Mouse (Mus musculus) liver, embryonic 13.5 days (tissue): ENCODE data around the gene Ung. TPM values are rescaled to one million over a fixed set of nuclear protein-coding genes. Genes with fewer than 3 reads are reported as not detected.

ENCODE experiments used
- ATAC-seq: fragments of 200-750 bp; cut with Nextera tagmentation; 2 replicates; pipeline ENCODE4 v1.8.0; 2017; ENCODE audit warnings: low read depth, mild to moderate bottlenecking, moderate number of reproducible peaks, moderate library complexity
- DNase-seq: peaks from one replicate; pipeline ENCODE4 v3.0.0; 2022
- H3K27ac ChIP-seq: fragments of 300-500 bp; sonication (generic); 2 replicates; pipeline ENCODE4 v1.5.1; 2015; ENCODE audit warnings: moderate library complexity, mild to moderate bottlenecking, inconsistent platforms
- H3K27me3 ChIP-seq: fragments of 300-500 bp; sonication (generic); 2 replicates; pipeline ENCODE4 v1.6.1; 2015; ENCODE audit warnings: mild to moderate bottlenecking, inconsistent platforms
- H3K36me3 ChIP-seq: fragments of 300-500 bp; sonication (generic); 2 replicates; pipeline ENCODE4 v1.6.1; 2015; ENCODE audit warnings: mild to moderate bottlenecking, inconsistent platforms
- H3K4me1 ChIP-seq: fragments of 300-500 bp; sonication (generic); replicated peaks from 2 replicates; pipeline ENCODE4 v1.6.1; 2015; ENCODE audit warnings: inconsistent platforms
- H3K4me2 ChIP-seq: fragments of 300-500 bp; sonication (generic); 2 replicates; pipeline ENCODE4 v1.6.1; 2015; ENCODE audit warnings: inconsistent platforms, mild to moderate bottlenecking, moderate library complexity
- H3K4me3 ChIP-seq: fragments of 300-500 bp; sonication (generic); replicated peaks from 2 replicates; pipeline ENCODE4 v1.5.1; 2015; ENCODE audit warnings: mild to moderate bottlenecking, inconsistent platforms
- H3K9ac ChIP-seq: fragments of 300-500 bp; sonication (generic); 2 replicates; pipeline ENCODE4 v1.6.1; 2015; ENCODE audit warnings: mild to moderate bottlenecking, inconsistent platforms
- H3K9me3 ChIP-seq: fragments of 300-500 bp; sonication (generic); replicated peaks from 2 replicates; pipeline ENCODE4 v1.6.1; 2016; ENCODE audit warnings: inconsistent platforms
- WGBS: fragments of 180-500 bp; shearing (Covaris S2); methylation state at CpG from one replicate; pipeline ENCODE4 v1.1.7; 2015; ENCODE audit not compliant: insufficient replicate concordance; 5-methylcytosine and 5-hydroxymethylcytosine counted together
- polyA plus RNA-seq: library from polyadenylated mRNA; unstranded; fragments of >200 nt; fragmentation: Nextera tagmentation; extraction: Ambion mirVana; gene quantifications from 2 replicates; pipeline ENCODE4 v1.2.1, GENCODE M21; 2015

Gene Ung
- polyA plus RNA-seq, 1 experiment from 2014 or later, result 28.9 TPM

GRCm38 (mm10) chr5:114153490-114153889 is 23.3 kb downstream of the Ung start:
- H3K4me1 ChIP-seq, result peaks cover 10% of the 10 kb centered on the region
- peak overlapping the region; percentile 39; the same call in 1 of the 2 replicates for H3K4me2 ChIP-seq
- WGBS, result 9% methylated on average over 12 of the region's 12 CpGs
- no peaks in the 10 kb centered on the region for H3K36me3 ChIP-seq
- H3K9ac ChIP-seq, result no peak overlapping the region
- no peak overlapping the region for H3K27ac ChIP-seq
- no peaks in the 10 kb centered on the region for H3K9me3 ChIP-seq
- H3K27me3 ChIP-seq, result no peaks in the 10 kb centered on the region
- ATAC-seq, result no peak
- peak overlapping the region; percentile 27; the same call in 1 of the 2 replicates for H3K4me3 ChIP-seq
- peak; percentile 10 for DNase-seq

- Histone ChIP-seq H3K4me1 (peaks cover 10% of the 10 kb centered on the region), H3K36me3 (no peaks in the 10 kb centered on the region), H3K9ac (no peak overlapping the region), H3K27me3 (no peaks in the 10 kb centered on the region), H3K27ac (no peak overlapping the region), H3K4me3 (no peak overlapping the region), H3K9me3 (no peaks in the 10 kb centered on the region), H3K4me2 (no peak overlapping the region)
- 60% methylated on average over 5 of the region's 5 CpGs for WGBS
- ATAC-seq, result no peak
- DNase-seq, result no peak
Observed at GRCm38 (mm10) chr5:114154765-114155164, 24.6 kb downstream of the Ung start.

GRCm38 (mm10) chr5:114155168-114155933 is 25.2 kb downstream of the Ung start:
- no peak for DNase-seq
- ATAC-seq, result no peak
- WGBS, result 50% methylated on average over 9 of the region's 9 CpGs

GRCm38 (mm10) chr5:114157236-114157635 is 27.1 kb downstream of the Ung start:
- no peaks in the 10 kb centered on the region for H3K36me3 ChIP-seq
- no peak overlapping the region for H3K27ac ChIP-seq
- no peaks in the 10 kb centered on the region for H3K27me3 ChIP-seq
- peaks cover 4% of the 10 kb centered on the region for H3K4me1 ChIP-seq
- H3K4me3 ChIP-seq, result no peak overlapping the region
- no peak overlapping the region for H3K9ac ChIP-seq
- WGBS, result 48% methylated on average over 7 of the region's 7 CpGs
- ATAC-seq (no peak), DNase-seq (no peak)
- H3K9me3 ChIP-seq, result no peaks in the 10 kb centered on the region
- no peak overlapping the region for H3K4me2 ChIP-seq

More at GRCm38 (mm10) chr5:114155168-114155933, 25.2 kb downstream of the Ung start:
- Histone ChIP-seq H3K4me3 (no peak overlapping the region), H3K27me3 (no peaks in the 10 kb centered on the region), H3K4me1 (peaks cover 10% of the 10 kb centered on the region), H3K27ac (no peak overlapping the region), H3K9ac (no peak overlapping the region), H3K9me3 (no peaks in the 10 kb centered on the region), H3K36me3 (no peaks in the 10 kb centered on the region), H3K4me2 (no peak overlapping the region)

- H3K4me1 ChIP-seq, result no peaks in the 10 kb centered on the region
- 65% methylated on average over 6 of the region's 6 CpGs for WGBS
- H3K36me3 ChIP-seq, result no peaks in the 10 kb centered on the region
- no peak overlapping the region for H3K4me2 ChIP-seq
- DNase-seq (no peak), ATAC-seq (no peak)
- H3K27me3 ChIP-seq, result peaks cover 4% of the 10 kb centered on the region; the same call in 1 of the 2 replicates
- H3K4me3 ChIP-seq, result no peak overlapping the region
- H3K27ac ChIP-seq, result no peak overlapping the region
- no peak overlapping the region for H3K9ac ChIP-seq
- no peaks in the 10 kb centered on the region for H3K9me3 ChIP-seq
Observed at GRCm38 (mm10) chr5:114161424-114161823, 31.2 kb downstream of the Ung start.

- no peak for DNase-seq
- Histone ChIP-seq H3K9ac (no peak overlapping the region), H3K4me1 (no peaks in the 10 kb centered on the region), H3K4me3 (no peak overlapping the region), H3K4me2 (no peak overlapping the region), H3K36me3 (no peaks in the 10 kb centered on the region), H3K27ac (no peak overlapping the region), H3K9me3 (no peaks in the 10 kb centered on the region), H3K27me3 (peaks cover 4% of the 10 kb centered on the region; the same call in 1 of the 2 replicates)
- ATAC-seq, result no peak
- WGBS, result 28% methylated on average over 12 of the region's 12 CpGs
Observed at GRCm38 (mm10) chr5:114162106-114162815, 32.1 kb downstream of the Ung start.

GRCm38 (mm10) chr5:114163117-114163696 is 33.0 kb downstream of the Ung start:
- H3K27me3 ChIP-seq, result peaks cover 4% of the 10 kb centered on the region; the same call in 1 of the 2 replicates
- H3K9me3 ChIP-seq, result no peaks in the 10 kb centered on the region
- H3K4me1 ChIP-seq, result no peaks in the 10 kb centered on the region
- H3K27ac ChIP-seq, result no peak overlapping the region
- DNase-seq (no peak), ATAC-seq (no peak)
- 46% methylated on average over 6 of the region's 6 CpGs for WGBS
- H3K4me2 ChIP-seq, result no peak overlapping the region
- no peak overlapping the region for H3K4me3 ChIP-seq
- no peak overlapping the region for H3K9ac ChIP-seq
- no peaks in the 10 kb centered on the region for H3K36me3 ChIP-seq

GRCm38 (mm10) chr5:114170345-114170744 is 40.2 kb downstream of the Ung start:
- no peaks in the 10 kb centered on the region for H3K9me3 ChIP-seq

GRCm38 (mm10) chr5:114172936-114173335 is 42.8 kb downstream of the Ung start:
- no peak overlapping the region for H3K4me2 ChIP-seq
- no peak overlapping the region for H3K4me3 ChIP-seq
- H3K27ac ChIP-seq, result no peak overlapping the region
- H3K36me3 ChIP-seq, result no peaks in the 10 kb centered on the region
- H3K27me3 ChIP-seq, result no peaks in the 10 kb centered on the region
- no peak for DNase-seq
- H3K4me1 ChIP-seq, result peaks cover 26% of the 10 kb centered on the region
- H3K9ac ChIP-seq, result no peak overlapping the region
- no peaks in the 10 kb centered on the region for H3K9me3 ChIP-seq
- WGBS, result 70% methylated on average over 3 of the region's 3 CpGs
- ATAC-seq, result no peak

More at GRCm38 (mm10) chr5:114170345-114170744, 40.2 kb downstream of the Ung start:
- DNase-seq (no peak), ATAC-seq (no peak)
- peaks cover 4% of the 10 kb centered on the region; the same call in 1 of the 2 replicates for H3K27me3 ChIP-seq
- no peak overlapping the region for H3K9ac ChIP-seq
- no peak overlapping the region for H3K27ac ChIP-seq
- WGBS, result 59% methylated on average over 7 of the region's 7 CpGs
- H3K4me2 ChIP-seq, result no peak overlapping the region
- H3K36me3 ChIP-seq, result no peaks in the 10 kb centered on the region
- peaks cover 13% of the 10 kb centered on the region for H3K4me1 ChIP-seq
- H3K4me3 ChIP-seq, result no peak overlapping the region

GRCm38 (mm10) chr5:114173458-114173857 is 43.3 kb downstream of the Ung start:
- Histone ChIP-seq H3K27ac (no peak overlapping the region), H3K4me1 (peaks cover 26% of the 10 kb centered on the region)
- ATAC-seq, result no peak

GRCm38 (mm10) chr5:114173877-114174581 is 43.8 kb downstream of the Ung start:
- Histone ChIP-seq H3K4me1 (peaks cover 26% of the 10 kb centered on the region), H3K27ac (no peak overlapping the region), H3K4me2 (peak overlapping the region; percentile 45), H3K27me3 (no peaks in the 10 kb centered on the region), H3K4me3 (no peak overlapping the region), H3K9me3 (no peaks in the 10 kb centered on the region), H3K36me3 (no peaks in the 10 kb centered on the region), H3K9ac (no peak overlapping the region)
- ATAC-seq (no peak), DNase-seq (no peak)
- 23% methylated on average over 15 of the region's 16 CpGs for WGBS

More at GRCm38 (mm10) chr5:114173458-114173857, 43.3 kb downstream of the Ung start:
- H3K4me2 ChIP-seq, result no peak overlapping the region
- WGBS, result 51% methylated on average over 7 of the region's 7 CpGs
- H3K9ac ChIP-seq, result no peak overlapping the region
- H3K4me3 ChIP-seq, result no peak overlapping the region
- H3K27me3 ChIP-seq, result no peaks in the 10 kb centered on the region
- DNase-seq, result no peak
- no peaks in the 10 kb centered on the region for H3K9me3 ChIP-seq
- H3K36me3 ChIP-seq, result no peaks in the 10 kb centered on the region
